Mouse (Mus musculus) T-helper 2 cell (primary cell): ENCODE results near the gene Nupr1.

Experiments used
- in situ Hi-C: fragments of 300-600 bp; cut with MboI, MseI; formaldehyde crosslinking; loops from one replicate; pipeline ENCODE4 v1.15.1; 2025; ENCODE audit warnings: high pct_unique_total_duplicates

Gene Nupr1

GRCm38 (mm10) chr7:126630824-126631518 lies at the start of gene Nupr1:
Nupr1 (minus strand) TSS chr7:126630861.
- in situ Hi-C loops = no loop called here

- in situ Hi-C loops = loop anchor here (5.0 kb wide), 1 partner anchor 232 kb away; no protein-coding TSS in a partner anchor
Measured at GRCm38 (mm10) chr7:126679683-126680082, 49.0 kb upstream of the Nupr1 start.

- in situ Hi-C loops = loop anchor here (5.0 kb wide), 1 partner anchor 231 kb away; no protein-coding TSS in a partner anchor
Measured at GRCm38 (mm10) chr7:126678545-126679341, 48.1 kb upstream of the Nupr1 start.

GRCm38 (mm10) chr7:126676631-126677220 lies 46.1 kb upstream of the Nupr1 start:
- in situ Hi-C loops = loop anchor here (5.0 kb wide), 1 partner anchor 229 kb away; no protein-coding TSS in a partner anchor

GRCm38 (mm10) chr7:126676207-126676606 lies 45.5 kb upstream of the Nupr1 start, which contains the start of gene Sult1a1:
Sult1a1 (minus strand) TSS chr7:126676432.
- in situ Hi-C loops = loop anchor here (5.0 kb wide), 1 partner anchor 229 kb away; no protein-coding TSS in a partner anchor

- in situ Hi-C loops = loop anchor here (5.0 kb wide), 1 partner anchor 228 kb away; no protein-coding TSS in a partner anchor
Measured at GRCm38 (mm10) chr7:126675104-126675503, 44.4 kb upstream of the Nupr1 start.

- in situ Hi-C loops = no loop called here
Measured at GRCm38 (mm10) chr7:126672111-126672510, 41.5 kb upstream of the Nupr1 start.

- in situ Hi-C loops = no loop called here
Measured at GRCm38 (mm10) chr7:126670152-126670551, 39.5 kb upstream of the Nupr1 start.

- in situ Hi-C loops = no loop called here
Measured at GRCm38 (mm10) chr7:126668452-126668851, 37.8 kb upstream of the Nupr1 start.

GRCm38 (mm10) chr7:126667495-126668090 lies 36.9 kb upstream of the Nupr1 start:
- in situ Hi-C loops = no loop called here

GRCm38 (mm10) chr7:126665269-126665668 lies 34.6 kb upstream of the Nupr1 start:
- in situ Hi-C loops = no loop called here

GRCm38 (mm10) chr7:126663646-126664045 lies 33.0 kb upstream of the Nupr1 start:
- in situ Hi-C loops = no loop called here

- in situ Hi-C loops = no loop called here
Measured at GRCm38 (mm10) chr7:126659771-126660170, 29.1 kb upstream of the Nupr1 start.

GRCm38 (mm10) chr7:126657522-126657921 lies 26.9 kb upstream of the Nupr1 start:
- in situ Hi-C loops = no loop called here

- in situ Hi-C loops = no loop called here
Measured at GRCm38 (mm10) chr7:126655695-126656094, 25.0 kb upstream of the Nupr1 start.

- in situ Hi-C loops = no loop called here
Measured at GRCm38 (mm10) chr7:126653991-126654390, 23.3 kb upstream of the Nupr1 start.

GRCm38 (mm10) chr7:126650852-126651251 lies 20.2 kb upstream of the Nupr1 start:
- in situ Hi-C loops = no loop called here

- in situ Hi-C loops = loop anchor here (5.0 kb wide), 1 partner anchor 43 kb away; no protein-coding TSS in a partner anchor
Measured at GRCm38 (mm10) chr7:126649231-126650051, 18.8 kb upstream of the Nupr1 start, which contains the start of gene Sgf29. Sgf29 (plus strand) TSS chr7:126649309.

- in situ Hi-C loops = loop anchor here (5.0 kb wide), 1 partner anchor 44 kb away; no protein-coding TSS in a partner anchor
Measured at GRCm38 (mm10) chr7:126648486-126648885, 17.8 kb upstream of the Nupr1 start.

GRCm38 (mm10) chr7:126645708-126646107 lies 15.0 kb upstream of the Nupr1 start:
- in situ Hi-C loops = loop anchor here (5.0 kb wide), 1 partner anchor 47 kb away; no protein-coding TSS in a partner anchor
